Mouse (Mus musculus) midbrain, embryonic 11.5 days (tissue): ENCODE measurements around the gene Pola2. TPM values are rescaled to one million over a fixed set of nuclear protein-coding genes. Genes with fewer than 3 reads are reported as not detected.

Experiments used
- ATAC-seq: fragments of 200-750 bp; cut with Nextera tagmentation; 2 replicates; pipeline ENCODE4 v1.8.0; 2017; ENCODE audit warnings: moderate TSS enrichment, moderate library complexity; ENCODE audit not compliant: low FRiP score
- DNase-seq: peaks from one replicate; pipeline ENCODE4 v3.0.0; 2015; ENCODE audit warnings: low spot score; ENCODE audit errors: missing footprints
- H3K27ac ChIP-seq: fragments of 300-500 bp; sonication (generic); 2 replicates; pipeline ENCODE4 v1.5.1; 2014; ENCODE audit warnings: low read depth, low read length
- H3K27me3 ChIP-seq: fragments of 300-500 bp; sonication (generic); 2 replicates; pipeline ENCODE4 v1.6.1; 2014; ENCODE audit warnings: mild to moderate bottlenecking, low read length, moderate library complexity, mixed read lengths; ENCODE audit not compliant: control insufficient read depth, insufficient read depth
- H3K36me3 ChIP-seq: fragments of 300-500 bp; sonication (generic); 2 replicates; pipeline ENCODE4 v1.6.1; 2014; ENCODE audit warnings: mild to moderate bottlenecking, low read length, moderate library complexity, mixed read lengths; ENCODE audit not compliant: control insufficient read depth, insufficient read depth
- H3K4me1 ChIP-seq: fragments of 300-500 bp; sonication (generic); 2 replicates; pipeline ENCODE4 v1.6.1; 2014; ENCODE audit warnings: low read length; ENCODE audit not compliant: control insufficient read depth, insufficient read depth
- H3K4me2 ChIP-seq: fragments of 300-500 bp; sonication (generic); 2 replicates; pipeline ENCODE4 v1.6.1; 2014; ENCODE audit warnings: mild to moderate bottlenecking, moderate library complexity
- H3K4me3 ChIP-seq: fragments of 300-500 bp; sonication (generic); 2 replicates; pipeline ENCODE4 v1.5.1; 2014; ENCODE audit warnings: low read depth, low read length
- H3K9ac ChIP-seq: fragments of 300-500 bp; sonication (generic); 2 replicates; pipeline ENCODE4 v1.6.1; 2014; ENCODE audit warnings: low read length
- H3K9me3 ChIP-seq: fragments of 300-500 bp; sonication (generic); 2 replicates; pipeline ENCODE4 v1.6.1; 2016; ENCODE audit warnings: low read length; ENCODE audit not compliant: control insufficient read depth
- WGBS: fragments of 180-500 bp; shearing (Covaris S2); extraction: QIAGEN DNeasy Blood & Tissue Kit; methylation state at CpG from one replicate; pipeline ENCODE4 v1.1.7; 2014; 5-methylcytosine and 5-hydroxymethylcytosine counted together
- polyA plus RNA-seq: library from polyadenylated mRNA; unstranded; fragments of >200 nt; fragmentation: Nextera tagmentation; extraction: Ambion mirVana; gene quantifications from 2 replicates; pipeline ENCODE4 v1.2.1, GENCODE M21; 2014

Pola2 gene
- 74.4 and 82.7 TPM in 2 replicates for polyA plus RNA-seq

DNA sequence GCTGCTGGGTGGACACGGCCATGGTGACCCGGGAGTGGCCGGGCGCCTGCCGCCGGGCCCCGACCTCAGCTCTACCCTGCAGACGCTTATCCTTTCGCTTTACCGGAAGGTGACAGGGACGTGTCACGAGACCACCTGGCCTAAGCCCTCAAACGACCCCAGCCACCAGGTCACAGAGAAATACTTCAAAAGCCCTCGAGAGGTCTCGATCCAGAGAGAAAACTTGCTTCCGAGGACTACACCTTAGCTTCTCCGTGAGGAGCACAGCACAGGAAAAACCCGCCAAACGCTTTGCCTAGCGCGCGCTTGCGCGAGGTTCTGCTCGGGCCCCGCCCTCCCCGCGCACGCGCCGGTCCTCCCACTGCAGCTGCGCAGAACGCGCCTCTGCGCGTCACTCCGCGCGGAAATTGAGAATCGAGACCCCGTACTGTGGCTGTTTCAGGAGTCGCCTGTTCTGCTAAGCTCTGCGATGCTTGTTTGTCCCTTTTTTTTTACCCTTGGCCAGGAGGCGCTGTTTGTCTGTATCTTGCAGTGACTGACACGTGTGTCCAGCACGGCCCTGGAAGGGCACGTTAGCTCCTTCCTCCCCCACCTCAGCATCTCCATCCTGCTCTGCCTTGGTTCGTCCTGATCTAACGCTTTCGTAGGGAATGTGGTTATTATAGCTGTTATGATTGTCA lies at the start of gene Pola2:
Gene Pola2, minus strand, starts transcription at position 320 of the 680 bp plus-strand sequence.
- Histone ChIP-seq H3K27me3 (no peaks in the 10 kb centered on the region), H3K4me3 (peak within 1 kb of the TSS; percentile 57), H3K4me2 (peak within 1 kb of the TSS; percentile 83), H3K27ac (no peak within 1 kb of the TSS), H3K9me3 (no peaks in the 10 kb centered on the region), H3K4me1 (peaks cover 15% of the 10 kb centered on the region), H3K9ac (peak within 1 kb of the TSS; percentile 68), H3K36me3 (no peaks in the 10 kb centered on the region)
- peak; percentile 99 for DNase-seq
- WGBS = under 1% methylated on average over 50 of the region's 50 CpGs
- ATAC-seq = peak; percentile 86

DNA sequence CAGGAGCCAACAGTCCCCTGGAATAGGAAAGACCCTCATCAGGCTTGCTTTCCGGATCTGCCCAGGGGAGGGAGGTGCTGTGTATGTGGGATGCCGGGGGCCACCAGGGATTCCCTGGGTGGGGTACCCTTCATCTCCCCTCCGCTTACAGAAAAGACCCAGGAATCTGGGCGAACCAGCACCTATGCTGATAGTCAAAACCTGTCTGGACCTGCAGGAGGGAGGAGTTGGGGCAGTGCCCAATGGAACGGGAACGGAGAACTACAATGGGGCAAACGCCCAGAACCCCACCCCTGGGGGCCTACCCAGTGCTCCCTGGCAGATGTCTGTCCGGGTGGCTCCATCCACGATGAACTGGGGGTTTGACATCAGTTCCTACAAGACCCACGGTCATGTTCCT lies 49.7 kb upstream of the Pola2 start:
- peaks cover 3% of the 10 kb centered on the region for H3K4me1 ChIP-seq
- H3K27me3 ChIP-seq = peaks cover 20% of the 10 kb centered on the region
- H3K27ac ChIP-seq = no peak overlapping the region
- H3K4me3 ChIP-seq = no peak overlapping the region
- DNase-seq (no peak), ATAC-seq (no peak)
- H3K9me3 ChIP-seq = no peaks in the 10 kb centered on the region
- H3K36me3 ChIP-seq = no peaks in the 10 kb centered on the region
- 90% methylated on average over 10 of the region's 10 CpGs for WGBS
- no peak overlapping the region for H3K9ac ChIP-seq
- H3K4me2 ChIP-seq = no peak overlapping the region

DNA sequence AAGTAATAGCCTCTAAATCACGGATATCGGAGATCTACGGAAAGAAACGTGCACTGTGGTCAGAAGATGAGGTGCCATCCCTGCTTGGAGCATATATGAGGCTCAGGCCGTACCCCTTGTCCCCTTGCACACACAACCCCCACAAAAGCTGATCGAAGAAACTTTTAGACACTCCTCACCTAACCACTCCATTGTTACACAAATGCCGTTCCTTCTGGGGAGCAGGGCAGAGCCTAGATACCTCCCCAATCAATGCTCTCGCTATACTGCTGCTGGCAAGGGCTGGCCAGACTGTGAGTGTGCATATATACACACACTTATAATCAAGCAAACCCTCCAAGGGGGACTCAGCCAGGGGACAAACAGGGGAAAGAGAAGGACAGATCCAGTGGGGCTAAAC lies 45.1 kb upstream of the Pola2 start:
- H3K4me2 ChIP-seq = no peak overlapping the region
- no peaks in the 10 kb centered on the region for H3K4me1 ChIP-seq
- no peak overlapping the region for H3K4me3 ChIP-seq
- no peaks in the 10 kb centered on the region for H3K9me3 ChIP-seq
- 67% methylated on average over 8 of the region's 8 CpGs for WGBS
- no peak for ATAC-seq
- no peak overlapping the region for H3K27ac ChIP-seq
- no peak for DNase-seq
- H3K36me3 ChIP-seq = no peaks in the 10 kb centered on the region
- no peaks in the 10 kb centered on the region for H3K27me3 ChIP-seq
- H3K9ac ChIP-seq = no peak overlapping the region

DNA sequence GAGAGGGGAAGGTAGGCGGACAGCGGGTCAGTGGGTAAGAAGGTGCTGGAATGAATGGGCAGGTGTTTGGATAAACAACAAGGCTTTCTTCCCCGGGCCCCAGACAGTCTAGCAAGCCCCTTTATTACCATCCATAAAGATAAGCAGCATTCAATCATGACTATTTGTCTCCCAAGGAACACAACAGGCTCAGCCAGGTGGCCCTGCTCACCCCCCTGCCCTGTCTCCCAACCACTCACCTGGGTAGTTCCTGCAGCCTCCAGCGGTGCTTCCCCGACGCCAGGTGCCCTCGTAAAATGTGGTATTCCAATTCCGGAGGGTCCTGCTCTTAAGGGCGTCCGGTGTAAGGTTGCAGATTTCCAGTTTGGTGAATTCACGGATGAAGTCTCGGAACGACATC lies 43.0 kb upstream of the Pola2 start:
- no peaks in the 10 kb centered on the region for H3K36me3 ChIP-seq
- H3K4me1 ChIP-seq = no peaks in the 10 kb centered on the region
- no peak overlapping the region for H3K9ac ChIP-seq
- no peak overlapping the region for H3K4me3 ChIP-seq
- H3K4me2 ChIP-seq = no peak overlapping the region
- DNase-seq (no peak), ATAC-seq (no peak)
- WGBS = 89% methylated on average over 13 of the region's 13 CpGs
- H3K27me3 ChIP-seq = no peaks in the 10 kb centered on the region
- no peaks in the 10 kb centered on the region for H3K9me3 ChIP-seq
- H3K27ac ChIP-seq = no peak overlapping the region

DNA sequence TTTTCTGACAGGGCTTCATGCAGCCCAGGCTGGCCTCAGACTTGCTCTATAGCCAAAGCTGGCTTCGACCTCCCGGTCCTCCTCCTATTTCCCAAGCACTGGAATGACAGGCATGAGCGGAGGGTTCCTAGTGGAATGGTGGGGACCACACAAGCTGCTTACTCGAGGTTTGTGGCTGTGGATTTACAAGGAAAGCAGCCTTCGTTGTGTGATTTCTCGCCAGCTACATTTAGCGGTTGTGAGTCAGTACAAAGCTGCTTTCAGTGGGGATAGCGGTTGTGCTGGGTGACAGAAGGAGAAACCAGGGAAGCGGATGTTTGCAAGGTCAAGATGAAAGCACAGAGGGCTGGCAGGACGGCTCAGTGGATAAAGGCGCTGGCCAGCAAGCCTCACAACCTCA lies 41.5 kb upstream of the Pola2 start:
- no peak overlapping the region for H3K4me2 ChIP-seq
- no peaks in the 10 kb centered on the region for H3K9me3 ChIP-seq
- no peak overlapping the region for H3K4me3 ChIP-seq
- no peak for ATAC-seq
- no peak overlapping the region; the same call in 1 of the 2 replicates for H3K9ac ChIP-seq
- H3K27me3 ChIP-seq = no peaks in the 10 kb centered on the region
- no peaks in the 10 kb centered on the region for H3K36me3 ChIP-seq
- 67% methylated on average over 11 of the region's 11 CpGs for WGBS
- no peaks in the 10 kb centered on the region for H3K4me1 ChIP-seq
- DNase-seq = no peak
- no peak overlapping the region for H3K27ac ChIP-seq

DNA sequence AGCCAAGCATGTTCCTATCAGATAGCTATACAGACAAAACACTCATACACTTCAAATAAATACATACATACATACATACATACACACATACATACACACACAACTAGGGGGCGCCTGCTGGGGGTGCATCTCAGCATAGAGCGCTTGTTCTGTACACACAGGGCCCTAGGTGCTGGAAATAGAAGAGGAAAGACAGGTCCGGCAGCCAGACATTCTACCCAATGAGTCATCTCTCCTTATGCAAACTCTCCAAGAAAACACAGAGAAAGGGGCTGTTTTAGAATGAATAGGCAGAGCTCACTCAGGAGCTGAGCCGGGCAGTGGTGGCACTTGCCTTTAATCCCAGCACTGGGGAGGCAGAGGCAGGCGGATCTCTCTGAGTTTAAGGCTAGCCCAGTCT lies 36.0 kb upstream of the Pola2 start:
- H3K27me3 ChIP-seq = no peaks in the 10 kb centered on the region
- 76% methylated on average over 5 of the region's 5 CpGs for WGBS
- no peaks in the 10 kb centered on the region for H3K4me1 ChIP-seq
- no peak overlapping the region for H3K27ac ChIP-seq
- H3K36me3 ChIP-seq = no peaks in the 10 kb centered on the region
- H3K9ac ChIP-seq = no peak overlapping the region
- H3K9me3 ChIP-seq = no peaks in the 10 kb centered on the region
- H3K4me3 ChIP-seq = no peak overlapping the region
- no peak for DNase-seq
- H3K4me2 ChIP-seq = no peak overlapping the region
- no peak for ATAC-seq

DNA sequence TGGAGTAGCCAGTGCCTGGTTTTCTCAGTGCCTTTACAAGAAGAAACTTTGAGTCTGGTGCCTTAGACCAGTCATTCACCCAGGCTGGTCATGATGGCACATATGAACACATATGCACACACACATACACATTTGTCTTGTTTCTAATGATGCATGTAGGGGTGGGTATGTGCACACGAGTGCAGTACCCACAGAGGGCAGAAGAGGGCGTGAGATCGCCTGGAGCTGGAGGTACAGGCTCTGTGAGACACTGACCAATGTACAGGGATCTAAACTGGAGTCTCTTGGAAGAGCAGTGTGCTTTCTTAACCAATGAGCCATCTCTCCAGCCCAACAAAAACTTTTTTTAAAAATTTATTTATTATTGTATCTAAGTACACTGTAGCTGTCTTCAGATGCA lies 34.2 kb upstream of the Pola2 start:
- 81% methylated on average over 3 of the region's 3 CpGs for WGBS
- Histone ChIP-seq H3K27ac (no peak overlapping the region), H3K4me2 (no peak overlapping the region), H3K9ac (no peak overlapping the region), H3K27me3 (no peaks in the 10 kb centered on the region), H3K4me1 (no peaks in the 10 kb centered on the region), H3K9me3 (no peaks in the 10 kb centered on the region), H3K4me3 (no peak overlapping the region), H3K36me3 (no peaks in the 10 kb centered on the region)
- ATAC-seq (no peak), DNase-seq (no peak)

DNA sequence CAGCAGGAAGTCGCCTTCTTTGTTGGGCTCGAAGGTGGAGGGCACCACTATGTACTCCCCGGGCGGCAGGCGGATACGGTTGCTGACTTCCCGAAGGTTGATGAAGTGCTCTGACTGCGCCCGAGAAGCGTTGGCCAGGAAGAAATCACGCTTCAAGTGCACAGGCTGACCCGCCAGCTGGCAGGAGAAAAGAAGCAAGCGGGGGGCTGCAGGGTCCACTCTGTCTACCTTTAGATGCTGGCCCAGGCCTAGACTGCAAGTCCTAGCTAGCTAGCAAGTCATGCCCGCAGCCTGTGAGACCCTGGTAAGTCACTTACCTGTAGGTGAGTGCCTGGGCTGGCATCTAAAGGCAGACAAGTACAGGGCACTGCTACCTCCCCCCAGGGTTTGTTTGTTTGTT lies 30.7 kb upstream of the Pola2 start:
- no peak for ATAC-seq
- 86% methylated on average over 14 of the region's 14 CpGs for WGBS

DNA sequence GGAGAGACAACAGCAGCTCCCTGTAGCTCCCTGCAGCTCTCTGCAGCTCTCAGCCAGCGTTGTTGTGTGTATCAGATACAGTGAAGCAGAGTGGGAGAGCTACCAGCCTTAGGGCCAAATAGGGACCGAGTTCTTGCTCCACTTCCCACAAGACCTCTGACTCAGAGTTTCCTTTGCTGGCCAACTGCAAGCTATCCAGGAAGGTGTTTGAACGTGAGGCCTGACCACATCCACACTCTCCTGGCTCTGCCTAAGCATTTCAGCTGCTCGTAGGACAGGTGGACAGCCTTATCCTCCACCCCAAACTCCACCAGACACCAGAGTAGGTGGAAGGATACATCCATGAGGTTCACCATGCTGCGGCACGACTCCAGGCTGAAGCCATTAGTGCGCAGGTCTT lies 28.0 kb upstream of the Pola2 start:
- H3K4me3 ChIP-seq = no peak overlapping the region
- WGBS = 89% methylated on average over 7 of the region's 7 CpGs
- ATAC-seq (no peak), DNase-seq (no peak)
- H3K4me2 ChIP-seq = no peak overlapping the region
- no peak overlapping the region for H3K27ac ChIP-seq
- no peaks in the 10 kb centered on the region for H3K27me3 ChIP-seq
- H3K9me3 ChIP-seq = no peaks in the 10 kb centered on the region
- no peak overlapping the region for H3K9ac ChIP-seq
- H3K4me1 ChIP-seq = peaks cover 5% of the 10 kb centered on the region
- H3K36me3 ChIP-seq = no peaks in the 10 kb centered on the region

More for the DNA sequence above, 30.7 kb upstream of the Pola2 start:
- DNase-seq = no peak
- H3K9me3 ChIP-seq = no peaks in the 10 kb centered on the region
- no peak overlapping the region for H3K9ac ChIP-seq
- H3K36me3 ChIP-seq = no peaks in the 10 kb centered on the region
- H3K4me2 ChIP-seq = no peak overlapping the region
- H3K27ac ChIP-seq = no peak overlapping the region
- no peaks in the 10 kb centered on the region for H3K4me1 ChIP-seq
- no peaks in the 10 kb centered on the region for H3K27me3 ChIP-seq
- no peak overlapping the region for H3K4me3 ChIP-seq
